Mouse (Mus musculus) frontal cortex, postnatal 25 days (tissue): ENCODE results near the gene Cd63.

ENCODE experiments used
- DNase-seq, 2 experiments: peaks; one replicate each; pipeline ENCODE4 v3.0.0; 2022; ENCODE audit warnings: low spot score in 2 of 2

Cd63 gene

DNA sequence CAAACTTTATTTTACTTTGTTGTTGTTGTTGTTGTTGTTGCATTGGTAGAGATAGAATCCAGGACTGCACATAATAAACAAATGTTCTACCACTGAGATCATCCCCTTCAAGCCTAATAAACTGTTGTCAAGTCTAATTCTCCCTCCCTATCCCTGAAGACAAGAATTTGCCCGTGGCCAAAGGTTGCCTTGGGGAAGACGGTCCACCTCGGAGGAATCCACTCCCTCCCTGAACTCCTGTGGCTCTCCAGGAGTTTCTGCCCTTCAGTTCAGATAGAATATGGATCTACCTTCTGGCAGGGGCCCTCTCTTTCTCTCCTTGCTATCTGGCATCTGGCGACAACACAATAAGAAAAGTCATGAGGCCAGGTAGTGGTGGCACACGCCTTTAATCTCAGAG is 4.0 kb downstream of the Cd63 start:
- no peak for DNase-seq

DNA sequence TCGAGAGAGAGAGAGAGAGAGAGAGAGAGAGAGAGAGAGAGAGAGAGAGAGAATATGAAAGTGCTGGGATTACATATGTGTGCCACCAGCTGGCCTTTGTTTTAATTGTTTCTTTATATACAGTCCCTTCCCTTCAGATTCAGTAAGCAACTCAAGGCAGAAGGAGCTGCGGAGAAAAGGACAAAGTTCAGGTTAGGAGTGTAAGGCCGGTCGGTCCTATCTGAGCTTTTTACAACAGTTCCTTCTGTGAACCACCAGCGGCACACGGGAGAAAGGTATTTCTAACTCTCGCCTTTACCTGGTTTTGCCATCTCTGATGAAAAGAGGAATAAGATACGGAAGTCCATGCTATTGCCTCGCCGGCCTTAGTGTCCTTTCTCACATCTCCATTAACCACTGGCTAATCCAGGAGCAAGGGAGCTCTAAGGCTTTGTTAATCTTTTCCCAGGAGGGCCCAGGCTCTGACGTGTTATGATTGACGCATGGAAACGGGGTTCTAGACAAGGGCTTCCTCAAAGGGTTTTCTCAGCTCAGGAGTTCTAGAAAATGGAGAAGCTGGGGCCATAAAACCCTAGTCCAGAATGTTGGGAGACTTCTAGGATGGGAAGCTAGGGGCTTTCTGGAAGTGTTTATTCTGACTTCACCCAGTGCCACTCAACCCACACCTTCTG is 8.1 kb downstream of the Cd63 start:
- no peak for DNase-seq

DNA sequence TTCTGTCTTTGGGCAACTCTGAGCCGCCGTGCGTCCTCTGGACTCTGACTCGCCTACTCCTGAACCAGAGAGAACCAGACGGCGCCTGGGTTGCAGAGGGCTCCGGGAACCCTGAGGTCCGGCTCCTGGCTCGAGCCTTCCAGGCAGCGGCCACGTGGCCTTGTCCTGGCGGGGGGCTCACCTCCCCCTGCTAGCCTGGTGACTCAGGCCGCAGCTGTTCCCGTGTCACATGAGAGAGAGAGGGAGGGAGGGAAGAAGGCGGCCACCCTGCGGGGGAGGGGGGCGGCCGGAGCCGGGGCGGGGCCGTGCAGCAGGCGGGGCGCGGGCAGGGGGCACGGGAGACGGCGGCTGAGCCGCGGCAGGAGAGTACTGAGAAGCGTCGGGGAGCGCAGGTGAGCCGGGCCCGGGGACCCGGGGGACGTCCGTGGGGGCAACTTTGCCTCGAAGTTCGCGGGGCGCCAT is 8.8 kb downstream of the Cd63 start:
- DNase-seq, result no peak

DNA sequence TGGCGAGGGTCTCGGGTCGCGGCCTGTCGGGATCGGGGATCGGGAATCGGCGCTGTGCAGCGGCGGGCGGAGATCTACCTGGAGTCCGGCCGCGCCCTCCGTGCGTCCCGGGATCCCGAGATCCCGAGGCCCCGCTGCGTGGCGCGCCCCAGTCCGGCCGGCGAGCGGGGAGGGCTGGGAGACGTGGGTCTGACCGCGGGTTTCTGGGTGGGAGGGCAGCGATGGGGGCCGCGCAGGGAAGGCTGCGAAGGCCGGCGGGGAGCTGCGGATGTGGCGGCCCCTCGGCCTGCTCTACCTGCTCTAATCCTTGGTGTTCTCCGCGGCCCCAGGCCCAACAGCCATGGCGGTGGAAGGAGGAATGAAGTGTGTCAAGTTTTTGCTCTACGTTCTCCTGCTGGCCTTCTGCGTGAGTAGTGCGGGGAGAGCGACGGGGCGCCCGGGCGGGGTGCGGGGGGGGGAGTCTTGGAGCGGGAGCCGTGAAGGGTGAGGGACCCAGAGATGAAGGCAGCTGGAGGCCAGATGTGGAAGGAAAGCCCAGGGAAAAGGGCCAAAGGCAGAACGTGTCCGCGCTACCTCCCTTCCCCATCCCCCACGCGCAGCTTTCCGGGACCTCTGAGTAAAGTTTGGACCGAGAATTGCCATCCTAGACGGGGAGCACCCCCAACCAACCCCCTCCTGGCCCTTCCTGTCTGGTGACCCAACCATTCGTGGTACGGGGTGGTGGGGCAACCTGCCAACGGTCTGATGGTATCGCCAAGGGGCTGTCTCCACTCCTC is 9.5 kb downstream of the Cd63 start:
- no peak for DNase-seq

DNA sequence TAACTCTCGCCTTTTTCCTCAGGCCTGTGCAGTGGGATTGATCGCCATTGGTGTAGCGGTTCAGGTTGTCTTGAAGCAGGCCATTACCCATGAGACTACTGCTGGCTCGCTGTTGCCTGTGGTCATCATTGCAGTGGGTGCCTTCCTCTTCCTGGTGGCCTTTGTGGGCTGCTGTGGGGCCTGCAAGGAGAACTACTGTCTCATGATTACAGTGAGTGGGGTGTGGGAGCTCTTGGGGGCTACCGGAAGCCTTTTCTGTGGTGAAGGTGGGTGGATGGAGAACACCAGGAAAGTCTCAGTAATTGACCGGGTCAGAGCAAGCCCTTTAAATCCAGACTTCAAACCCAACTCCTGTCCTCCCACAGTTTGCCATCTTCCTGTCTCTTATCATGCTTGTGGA is 10.6 kb downstream of the Cd63 start:
- DNase-seq, result no peak

DNA sequence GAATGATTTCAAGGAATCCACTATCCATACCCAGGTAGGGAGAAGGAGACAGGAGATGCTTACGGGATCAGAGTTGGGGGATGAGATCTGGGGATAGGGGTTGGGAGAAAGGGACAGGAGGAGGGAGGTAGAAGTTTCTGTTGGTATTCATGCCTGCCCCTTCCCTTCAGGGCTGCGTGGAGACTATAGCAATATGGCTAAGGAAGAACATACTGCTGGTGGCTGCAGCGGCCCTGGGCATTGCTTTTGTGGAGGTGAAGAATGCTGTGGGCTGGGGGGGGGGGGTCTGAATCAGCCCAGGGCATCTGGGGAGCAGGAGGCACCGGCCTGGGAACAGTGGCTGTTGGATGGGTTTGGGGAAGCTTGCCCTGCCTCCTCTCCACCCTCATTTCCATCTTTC is 11.5 kb downstream of the Cd63 start:
- no peak for DNase-seq

DNA sequence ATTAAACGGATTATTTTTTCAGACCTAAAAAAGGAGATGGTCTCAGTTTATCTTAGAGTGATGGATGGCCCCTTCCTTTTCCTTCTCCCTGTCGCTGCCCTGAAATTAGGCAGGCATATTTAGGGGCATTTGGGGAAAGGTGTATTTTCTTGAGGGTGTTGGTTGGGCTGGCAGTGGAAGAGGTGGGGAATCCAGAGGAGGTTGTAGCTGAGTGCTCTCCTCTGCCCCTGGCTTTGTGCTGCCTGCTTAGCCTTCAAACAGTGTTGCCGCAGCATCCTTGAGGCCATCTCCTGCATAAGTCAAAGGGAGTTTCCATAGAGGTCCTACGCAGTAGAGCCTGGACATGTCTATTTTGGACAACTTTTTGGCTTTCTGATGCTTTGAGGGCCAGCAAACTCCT is 12.0 kb downstream of the Cd63 start:
- DNase-seq, result no peak

DNA sequence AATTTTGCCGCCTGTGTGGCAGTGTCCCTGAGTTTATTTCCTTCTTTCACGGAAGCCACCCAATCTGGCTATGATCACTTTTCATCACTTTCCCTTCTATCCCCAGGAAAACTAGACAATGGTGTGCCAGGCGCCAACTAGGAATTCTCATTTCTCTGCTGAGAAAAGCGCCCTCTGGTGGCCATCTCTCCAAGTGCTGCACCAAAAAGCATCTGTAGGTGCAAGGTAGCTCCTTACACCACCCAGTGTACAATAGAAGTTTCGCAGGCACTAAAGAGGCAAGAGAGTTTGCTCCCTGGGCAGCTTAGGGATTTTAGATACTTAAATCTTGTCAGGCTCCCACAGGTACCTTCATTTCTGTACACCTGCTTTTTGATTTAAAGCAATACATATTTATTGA is 12.4 kb downstream of the Cd63 start:
- peak; percentile 89 to 91 for DNase-seq

DNA sequence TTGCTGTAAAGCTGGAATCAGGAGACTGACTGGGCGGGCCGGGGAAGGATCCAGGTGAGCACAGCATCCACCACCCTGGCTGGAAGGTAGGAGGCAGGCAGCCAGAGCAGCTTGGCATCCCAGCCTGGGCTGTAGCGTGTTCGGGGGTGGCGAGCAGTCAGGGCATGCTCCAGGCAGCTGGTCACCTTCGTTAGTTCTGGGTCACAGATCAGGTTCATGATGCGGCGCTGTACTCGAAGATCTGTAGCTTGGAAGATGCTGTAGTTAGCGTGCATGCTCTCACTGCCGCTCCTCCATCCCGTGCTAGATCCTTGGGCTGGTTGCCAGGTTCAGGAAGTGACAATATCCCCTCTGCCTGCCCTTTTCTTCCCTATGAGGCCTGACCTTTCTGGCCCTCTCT is 12.9 kb downstream of the Cd63 start:
- DNase-seq, result no peak

DNA sequence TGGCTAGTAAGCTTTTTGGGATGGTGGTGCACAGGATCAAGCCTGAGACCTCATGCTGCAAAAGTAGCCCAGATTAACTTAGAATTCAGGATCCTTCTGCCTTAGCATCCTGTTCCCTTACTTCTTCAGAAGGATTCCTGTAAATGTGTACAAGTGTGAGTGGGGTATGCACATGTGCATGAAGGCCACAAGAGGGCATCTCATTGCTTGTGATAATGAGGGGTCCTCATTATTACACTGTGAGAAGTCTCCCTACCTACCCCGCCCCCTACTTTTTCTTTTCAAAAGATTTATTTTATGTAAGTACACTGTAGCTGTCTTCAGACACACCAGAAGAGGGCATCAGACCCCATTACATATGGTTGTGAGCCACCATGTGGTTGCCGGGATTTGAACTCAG is 14.8 kb downstream of the Cd63 start:
- no peak for DNase-seq

DNA sequence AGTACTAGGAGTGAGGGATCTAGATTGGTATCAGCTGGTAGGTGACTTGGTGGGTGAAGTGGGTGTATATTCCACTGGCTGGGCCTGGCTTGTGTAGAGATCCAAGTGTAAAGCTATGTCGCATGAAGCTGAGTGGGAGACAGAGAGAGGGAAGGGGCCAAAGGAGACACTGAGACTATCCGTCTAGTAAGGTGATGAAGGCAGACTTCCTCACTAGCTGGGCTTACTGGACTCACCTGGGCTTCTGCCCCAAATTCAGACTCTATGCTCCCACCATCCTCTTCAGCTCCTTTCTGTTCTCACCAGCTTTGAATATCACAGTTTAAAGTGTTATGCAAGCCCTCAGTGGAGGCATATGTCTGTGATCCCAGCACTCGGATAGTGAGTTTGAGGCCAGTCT is 15.9 kb downstream of the Cd63 start:
- no peak for DNase-seq

DNA sequence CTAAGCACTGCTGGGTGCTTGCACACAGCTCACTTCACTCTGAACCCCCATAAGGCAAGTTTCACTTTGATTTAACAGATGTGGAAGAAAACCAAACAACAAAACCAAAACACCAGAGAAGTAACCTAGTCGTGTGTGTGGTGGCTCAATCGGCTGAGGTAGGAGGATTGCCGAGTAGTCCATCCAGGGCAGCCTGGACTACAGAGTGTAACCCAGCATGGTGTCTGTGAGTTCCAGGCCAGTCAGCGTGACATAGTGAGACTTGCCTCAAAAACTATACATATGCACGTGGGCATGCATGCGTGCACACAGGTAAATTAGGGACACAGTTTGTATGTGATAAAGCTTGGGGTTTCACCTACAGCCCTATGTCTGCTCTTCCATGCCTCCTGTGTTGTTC is 16.6 kb downstream of the Cd63 start:
- DNase-seq, result no peak

DNA sequence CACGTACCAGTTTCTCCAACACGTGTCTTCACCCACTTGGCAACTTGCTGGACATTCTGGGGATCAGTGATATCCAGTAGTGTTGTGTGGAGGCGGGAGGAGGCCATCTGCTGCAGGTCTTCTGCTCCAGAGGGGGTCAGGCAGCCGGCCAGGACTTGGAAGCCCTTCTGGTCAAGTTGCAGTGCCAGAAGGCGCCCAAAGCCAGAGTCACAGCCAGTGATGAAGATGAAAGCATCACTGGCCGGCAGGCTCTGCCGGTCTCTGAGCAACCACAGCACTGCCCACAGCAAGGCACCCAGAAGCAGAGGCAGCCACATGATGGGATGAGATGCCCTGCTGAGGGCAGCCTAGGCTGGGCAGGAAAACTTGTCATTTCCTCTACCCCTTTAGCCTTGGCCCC is 17.5 kb downstream of the Cd63 start:
- DNase-seq, result no peak

DNA sequence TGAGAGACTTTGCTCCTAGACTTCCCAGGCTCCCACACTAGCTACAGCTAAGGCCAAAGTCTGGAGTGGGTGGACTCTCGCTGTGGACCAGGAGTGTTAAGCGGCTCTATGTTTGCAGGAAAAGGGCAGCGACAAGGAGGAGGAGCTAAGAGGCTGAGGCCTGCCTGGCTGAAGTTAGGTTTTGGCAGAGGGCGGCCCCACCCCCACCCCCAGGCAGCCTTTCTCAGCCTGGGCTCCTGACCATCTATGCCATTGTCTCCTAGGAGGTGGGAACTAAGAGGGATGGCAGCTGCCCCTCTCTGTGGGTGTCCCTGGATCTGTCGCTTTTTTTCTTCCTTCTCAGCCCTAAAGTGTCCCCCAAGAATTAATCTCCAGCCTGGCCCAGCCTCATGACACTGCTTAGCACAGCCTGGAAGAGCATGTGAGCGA is 18.4 kb downstream of the Cd63 start:
- DNase-seq, result no peak

DNA sequence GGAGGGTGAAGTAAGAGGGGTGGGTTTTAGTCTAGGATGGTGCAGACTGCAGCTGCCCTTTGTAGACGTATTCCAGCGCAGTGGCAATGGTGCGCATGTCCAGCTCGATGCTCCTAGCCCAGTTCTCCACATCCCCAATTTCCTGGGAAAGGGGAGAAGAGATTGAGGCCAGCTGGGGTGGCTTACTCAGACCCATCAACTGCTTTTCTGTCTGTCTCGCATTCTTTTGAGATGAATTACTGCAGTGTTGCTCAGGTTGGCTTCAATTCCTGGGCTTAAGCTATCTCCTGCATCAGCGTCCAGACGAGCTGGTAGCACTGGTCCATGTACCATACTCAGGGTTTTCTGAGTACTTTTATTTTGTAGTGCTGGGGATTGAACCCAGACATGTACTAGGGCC is 19.2 kb downstream of the Cd63 start:
- no peak for DNase-seq

DNA sequence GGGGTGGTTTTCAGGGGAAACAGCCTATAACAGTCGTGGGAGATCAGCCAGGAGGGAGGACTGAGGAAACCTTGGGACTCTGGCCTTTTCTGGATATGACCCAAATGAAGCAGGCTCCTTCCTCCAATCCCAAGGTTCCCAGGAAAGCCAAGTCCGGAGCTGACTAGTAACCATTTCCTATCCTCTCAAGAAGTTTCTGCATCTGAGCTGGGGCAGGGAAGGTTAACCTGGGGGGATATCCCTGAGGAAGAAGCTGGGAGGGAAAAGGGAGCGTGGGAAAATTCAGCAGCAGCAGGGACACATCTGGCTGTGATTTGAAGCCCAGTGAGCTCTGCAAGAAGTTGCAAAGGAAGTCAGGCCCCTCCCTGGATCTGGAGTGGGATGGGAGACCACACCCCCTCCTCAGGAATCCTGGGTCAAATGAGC is 20.0 kb downstream of the Cd63 start:
- no peak for DNase-seq

DNA sequence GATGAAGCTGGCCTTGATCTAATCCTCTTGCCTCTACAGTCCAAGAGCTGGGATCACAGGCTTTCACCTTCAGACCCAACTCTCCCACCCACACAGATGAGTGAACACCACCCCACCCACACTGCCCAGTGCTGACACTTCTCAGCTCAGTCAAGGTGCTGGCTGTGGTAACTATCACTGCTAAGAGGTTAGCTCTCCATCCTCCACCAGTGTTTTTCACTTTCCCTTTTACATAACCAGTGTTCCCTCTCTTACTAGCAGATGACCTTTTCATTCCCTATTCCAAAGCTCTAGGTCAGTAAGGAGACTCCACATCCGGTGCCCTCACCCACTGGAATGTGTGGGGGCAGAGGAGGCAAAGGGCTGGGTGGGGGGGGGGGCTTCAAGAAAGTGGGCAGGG is 20.5 kb downstream of the Cd63 start:
- no peak for DNase-seq

DNA sequence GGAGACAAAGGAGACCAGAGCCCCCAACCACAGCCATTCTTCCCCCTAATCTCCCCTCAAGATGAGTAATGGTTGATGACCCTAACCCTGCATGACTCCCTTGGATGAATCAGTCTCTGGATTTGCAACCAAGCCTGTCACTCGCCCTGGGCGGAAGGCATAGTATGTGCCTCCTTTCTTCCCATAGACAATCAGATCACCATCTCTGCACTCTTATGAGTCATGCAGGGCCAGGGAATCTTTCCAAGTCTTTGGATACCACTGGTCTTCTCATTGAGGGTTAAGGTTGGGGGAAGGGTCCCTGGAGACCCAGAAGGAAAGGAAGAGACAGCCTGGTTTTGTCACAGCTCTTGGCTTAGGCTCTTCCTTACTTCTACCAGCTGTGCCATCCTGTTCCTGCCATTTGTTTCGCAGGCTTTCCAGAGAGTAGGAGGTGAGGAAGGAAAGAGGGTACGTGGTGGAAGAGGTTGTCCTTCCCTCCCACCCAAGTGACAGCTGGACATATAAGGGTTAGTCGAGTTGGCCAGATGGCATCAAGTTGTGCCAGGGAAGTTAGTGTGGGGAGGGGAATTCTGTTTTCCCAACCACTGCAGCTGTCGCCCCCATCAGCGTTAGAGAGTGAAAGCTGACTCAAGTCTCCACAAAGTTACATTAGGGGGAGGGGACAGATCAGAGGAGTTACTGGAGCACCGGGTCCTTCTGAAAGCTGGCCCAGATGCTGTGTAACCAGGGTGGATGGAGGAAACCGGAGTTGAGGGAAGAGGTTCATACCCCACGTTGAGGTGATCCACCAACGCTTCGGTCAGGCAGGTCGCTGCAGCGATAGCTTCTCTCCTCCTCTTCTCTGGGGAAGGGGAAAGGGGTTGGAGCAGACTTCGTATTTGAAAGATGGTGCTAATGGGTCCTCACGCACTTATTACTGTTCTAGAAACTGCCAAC is 21.4 kb downstream of the Cd63 start:
- DNase-seq, result no peak

DNA sequence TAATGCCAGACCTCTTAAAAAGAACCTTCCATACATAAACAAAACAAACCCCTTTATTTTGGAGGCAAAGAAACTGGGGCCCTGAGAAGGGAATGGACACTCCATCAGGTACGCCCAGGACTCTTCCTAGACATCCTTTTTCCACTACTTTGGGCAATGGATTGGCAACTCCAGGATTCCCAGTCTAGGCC is 21.9 kb downstream of the Cd63 start, which contains the start of gene Rdh5:
Gene Rdh5 (minus strand): TSS at position 67 of the 191 bp plus-strand sequence.
- no peak for DNase-seq

DNA sequence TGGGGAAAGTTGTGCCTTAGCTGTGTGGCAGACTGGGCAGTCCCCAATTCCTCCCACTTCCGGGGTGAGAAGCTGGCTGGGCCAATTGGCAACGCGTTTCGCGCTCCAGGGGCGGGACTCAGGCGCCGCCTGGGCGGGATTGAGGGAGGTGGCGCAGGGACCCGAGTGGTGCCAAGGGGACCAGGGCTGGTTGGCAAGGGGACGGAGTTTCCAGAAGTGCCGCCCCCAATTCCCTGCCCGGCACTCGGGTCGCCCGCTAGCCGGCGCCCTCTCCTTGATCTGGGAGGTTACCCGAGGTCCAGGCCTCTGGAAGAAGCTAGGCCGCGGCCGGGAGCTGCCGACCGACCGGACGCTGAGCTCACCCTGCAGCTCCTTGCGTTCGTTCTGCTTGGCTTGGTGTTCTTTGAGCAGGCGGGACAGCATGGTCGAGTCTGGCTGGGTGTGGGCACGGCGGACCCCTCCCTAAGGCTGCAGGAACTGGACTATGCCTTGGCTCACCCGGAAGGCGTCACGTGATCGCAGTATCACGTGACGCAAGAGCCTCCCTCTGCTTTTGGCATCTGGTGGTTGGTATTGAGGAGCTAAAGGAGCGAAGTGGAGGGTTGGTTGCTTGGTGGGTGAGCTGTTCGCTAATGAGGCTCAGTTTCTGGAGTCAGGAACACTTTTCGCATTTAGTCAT is 22.4 kb downstream of the Cd63 start:
- DNase-seq, result peak; percentile 85 to 91

DNA sequence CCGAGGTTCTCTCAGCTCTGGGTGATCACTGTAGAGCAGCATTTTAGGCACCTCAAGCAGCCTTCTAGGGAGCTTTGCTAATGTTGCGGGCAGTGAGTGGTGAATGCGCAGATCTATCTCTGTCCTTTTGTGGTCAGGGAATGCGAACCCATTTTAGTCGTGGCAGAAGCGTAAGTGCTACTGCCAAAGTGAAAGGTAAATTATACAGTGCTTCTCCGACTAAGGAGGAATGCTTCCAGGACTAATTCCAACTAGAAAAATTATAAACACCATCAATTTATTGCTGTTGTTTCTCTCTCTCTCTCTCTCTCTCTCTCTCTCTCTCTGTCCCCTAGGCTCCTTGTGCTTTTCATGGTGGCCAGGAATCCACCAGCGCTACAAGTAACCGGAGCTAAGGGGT is 23.1 kb downstream of the Cd63 start, which contains the start of gene Bloc1s1:
Gene Bloc1s1 (minus strand): TSS at position 101 of the 400 bp plus-strand sequence.
- DNase-seq, result no peak

DNA sequence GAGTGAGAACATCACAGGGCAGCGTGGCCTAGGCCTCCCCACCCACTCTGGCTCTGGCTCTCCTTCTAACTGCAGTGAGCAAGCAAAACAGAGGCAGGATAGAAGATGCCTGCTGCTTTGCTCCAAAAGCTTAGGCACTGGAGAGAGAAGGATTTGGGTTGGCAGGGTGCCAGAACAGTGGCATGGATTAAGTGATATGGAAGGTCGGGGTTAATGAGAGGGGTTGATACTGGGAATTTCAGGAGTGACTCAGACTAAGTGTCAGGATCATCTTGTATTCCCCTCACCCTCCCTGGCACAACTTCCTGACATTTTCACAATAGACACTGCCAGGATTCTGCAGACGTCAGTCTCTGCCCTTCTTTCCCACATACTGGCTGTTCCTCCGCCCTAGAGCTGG is 27.6 kb downstream of the Cd63 start:
- no peak for DNase-seq
